Mouse (Mus musculus) macrophage (primary cell): ENCODE measurements around the gene Hnf4a. TPM values are rescaled to one million over a fixed set of nuclear protein-coding genes. Genes with fewer than 3 reads are reported as not detected.

Source experiments
- H3K27ac ChIP-seq: fragments of 350-480 bp; formaldehyde crosslinking; 2 replicates; pipeline ENCODE4 v1.9.0; 2021
- H3K36me3 ChIP-seq: fragments of 350-480 bp; formaldehyde crosslinking; 2 replicates; pipeline ENCODE4 v1.9.0; 2021; ENCODE audit errors: inconsistent target
- H3K4me3 ChIP-seq: fragments of 350-480 bp; formaldehyde crosslinking; 2 replicates; pipeline ENCODE4 v1.9.0; 2021; ENCODE audit errors: inconsistent target
- H3K79me2 ChIP-seq: fragments of 350-480 bp; formaldehyde crosslinking; 2 replicates; pipeline ENCODE4 v1.9.0; 2021; ENCODE audit errors: inconsistent target
- whole genome bisulfite sequencing: methylation state at CpG from one replicate; pipeline ENCODE4 v1.1.7; 2026; ENCODE audit warnings: inconsistent platforms; ENCODE audit not compliant: missing documents; 5-methylcytosine and 5-hydroxymethylcytosine counted together
- polyA plus RNA-seq: library from polyadenylated mRNA; stranded (reverse); fragments of 250-400 nt; gene quantifications from 3 replicates; pipeline ENCODE4 v1.2.4, GENCODE M21; 2018; ENCODE audit warnings: inconsistent platforms

Gene Hnf4a
- polyA plus RNA-seq, 1 experiment from 2014 or later, result not detected

GRCm38 (mm10) chr2:163602101-163602971, 95.7 kb downstream of the Hnf4a start, which contains the start of gene Ttpal:
Gene Ttpal, plus strand, starts transcription at chr2:163602314.
- WGBS, result under 1% methylated on average over 56 of the region's 57 CpGs
- Histone ChIP-seq H3K79me2 (peaks cover 43% of the 10 kb centered on the region), H3K27ac (peak within 1 kb of the TSS; percentile 69), H3K4me3 (peak within 1 kb of the TSS; percentile 85), H3K36me3 (0 out of 2 replicates have a peak, but pooled peaks cover 4% of the 10 kb centered on the region)

GRCm38 (mm10) chr2:163606161-163606560, 99.6 kb downstream of the Hnf4a start:
- Histone ChIP-seq H3K4me3 (no peak overlapping the region), H3K36me3 (peaks cover 16% of the 10 kb centered on the region; the same call in 1 of the 2 replicates), H3K79me2 (peaks cover 43% of the 10 kb centered on the region), H3K27ac (no peak overlapping the region)
- WGBS, result 92% methylated on average over 7 of the region's 7 CpGs

GRCm38 (mm10) chr2:163608008-163608407, 101.4 kb downstream of the Hnf4a start:
- Histone ChIP-seq H3K79me2 (peaks cover 37% of the 10 kb centered on the region), H3K4me3 (no peak overlapping the region), H3K27ac (no peak overlapping the region), H3K36me3 (peaks cover 32% of the 10 kb centered on the region; the same call in 1 of the 2 replicates)
- WGBS, result 94% methylated on average over 7 of the region's 7 CpGs

GRCm38 (mm10) chr2:163609281-163609975, 102.8 kb downstream of the Hnf4a start:
- H3K4me3 ChIP-seq, result no peak overlapping the region
- H3K27ac ChIP-seq, result no peak overlapping the region
- H3K36me3 ChIP-seq, result peaks cover 47% of the 10 kb centered on the region; the same call in 1 of the 2 replicates
- 90% methylated on average over 12 of the region's 12 CpGs for WGBS
- H3K79me2 ChIP-seq, result peaks cover 22% of the 10 kb centered on the region; the same call in 1 of the 2 replicates

GRCm38 (mm10) chr2:163611176-163611575, 104.6 kb downstream of the Hnf4a start:
- peaks cover 61% of the 10 kb centered on the region; the same call in 1 of the 2 replicates for H3K36me3 ChIP-seq
- H3K27ac ChIP-seq, result no peak overlapping the region
- H3K4me3 ChIP-seq, result no peak overlapping the region
- H3K79me2 ChIP-seq, result peaks cover 5% of the 10 kb centered on the region; the same call in 1 of the 2 replicates
- 84% methylated on average over 7 of the region's 9 CpGs for WGBS

- Histone ChIP-seq H3K4me3 (no peak overlapping the region), H3K36me3 (peaks cover 56% of the 10 kb centered on the region; the same call in 1 of the 2 replicates), H3K79me2 (no peaks in the 10 kb centered on the region), H3K27ac (no peak overlapping the region)
- WGBS, result 96% methylated on average over 4 of the region's 5 CpGs
Measured at GRCm38 (mm10) chr2:163613206-163613605, 106.6 kb downstream of the Hnf4a start.

GRCm38 (mm10) chr2:163613990-163614389, 107.4 kb downstream of the Hnf4a start:
- no peak overlapping the region for H3K27ac ChIP-seq
- no peak overlapping the region for H3K4me3 ChIP-seq
- 97% methylated on average over 3 of the region's 4 CpGs for WGBS
- H3K79me2 ChIP-seq, result no peaks in the 10 kb centered on the region
- peaks cover 61% of the 10 kb centered on the region for H3K36me3 ChIP-seq

- H3K27ac ChIP-seq, result no peak overlapping the region
- WGBS, result 97% methylated on average over 9 of the region's 9 CpGs
- H3K4me3 ChIP-seq, result no peak overlapping the region
- no peaks in the 10 kb centered on the region for H3K79me2 ChIP-seq
- peaks cover 72% of the 10 kb centered on the region for H3K36me3 ChIP-seq
Measured at GRCm38 (mm10) chr2:163615401-163615800, 108.8 kb downstream of the Hnf4a start.

GRCm38 (mm10) chr2:163615906-163616651, 109.5 kb downstream of the Hnf4a start:
- 83% methylated on average over 4 of the region's 4 CpGs for WGBS

GRCm38 (mm10) chr2:163616652-163617227, 110.1 kb downstream of the Hnf4a start:
- Histone ChIP-seq H3K4me3 (no peak overlapping the region), H3K27ac (no peak overlapping the region), H3K36me3 (peaks cover 79% of the 10 kb centered on the region), H3K79me2 (no peaks in the 10 kb centered on the region)
- WGBS, result 77% methylated on average over 3 of the region's 3 CpGs

More at GRCm38 (mm10) chr2:163615906-163616651, 109.5 kb downstream of the Hnf4a start:
- Histone ChIP-seq H3K79me2 (no peaks in the 10 kb centered on the region), H3K4me3 (no peak overlapping the region), H3K27ac (no peak overlapping the region), H3K36me3 (peaks cover 78% of the 10 kb centered on the region)

GRCm38 (mm10) chr2:163617232-163617863, 110.7 kb downstream of the Hnf4a start:
- Histone ChIP-seq H3K27ac (no peak overlapping the region), H3K36me3 (peaks cover 80% of the 10 kb centered on the region), H3K4me3 (no peak overlapping the region), H3K79me2 (no peaks in the 10 kb centered on the region)
- WGBS, result 91% methylated on average over 3 of the region's 3 CpGs

GRCm38 (mm10) chr2:163617874-163618273, 111.3 kb downstream of the Hnf4a start:
- Histone ChIP-seq H3K79me2 (no peaks in the 10 kb centered on the region), H3K36me3 (peaks cover 81% of the 10 kb centered on the region), H3K4me3 (no peak overlapping the region), H3K27ac (no peak overlapping the region)
- WGBS, result 89% methylated on average over 4 of the region's 4 CpGs

GRCm38 (mm10) chr2:163620451-163620850, 113.8 kb downstream of the Hnf4a start:
- Histone ChIP-seq H3K27ac (no peak overlapping the region), H3K36me3 (peaks cover 81% of the 10 kb centered on the region), H3K4me3 (no peak overlapping the region), H3K79me2 (no peaks in the 10 kb centered on the region; the same call in 1 of the 2 replicates)
- WGBS, result 63% methylated on average over 8 of the region's 8 CpGs
